Mouse (Mus musculus): ENCODE results near the gene Ethe1. TPM values are rescaled to one million over a fixed set of nuclear protein-coding genes. Genes with fewer than 3 reads are reported as not detected.

The Ethe1 gene
- polyA plus RNA-seq, 1 experiment = 172 TPM

DNA sequence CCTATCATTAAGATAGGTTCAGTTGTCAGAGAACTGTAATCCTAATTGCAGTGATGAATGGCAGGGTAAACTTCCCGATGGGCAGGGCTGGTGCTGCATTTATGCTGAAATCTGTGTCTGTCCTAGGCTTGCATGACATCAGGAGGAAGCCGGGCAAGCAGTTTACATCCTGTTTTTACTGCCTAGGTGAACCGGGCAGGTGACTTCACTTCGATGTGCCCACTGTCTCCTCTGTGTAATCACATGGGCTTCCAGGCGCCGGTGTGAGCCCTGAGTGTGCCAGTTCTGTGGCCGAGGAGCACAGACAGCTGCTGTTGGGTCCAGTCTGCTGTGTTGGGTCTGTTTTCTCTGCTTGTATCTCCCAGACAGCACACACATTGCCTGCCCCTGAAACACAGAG lies 59.1 kb downstream of the Ethe1 start:
- Histone ChIP-seq H3K27me3 (replicated peaks; ENCODE audit: control insufficient read depth, insufficient read depth, low read length) (no peaks in the 10 kb centered on the region), H3K36me3 (ENCODE audit: control insufficient read depth, insufficient read depth, low read length) (no peaks in the 10 kb centered on the region), H3K27ac (ENCODE audit: insufficient read depth, low read depth, low read length) (no peak overlapping the region), H3K4me3 (ENCODE audit: insufficient read depth, low read depth, low read length) (no peak overlapping the region), H3K4me1 (ENCODE audit: control insufficient read depth, insufficient read depth, low read length) (no peaks in the 10 kb centered on the region)
- no peak for DNase-seq
- TF ChIP-seq CTCF (conservative IDR thresholded peaks at IDR 0.05; ENCODE audit: insufficient read depth, insufficient read length, low read depth, low read length) (no peak), POLR2A (IDR thresholded peaks at IDR 0.05; ENCODE audit: low read depth, low read length) (no peak)
- WGBS = 69% methylated on average over 7 of the region's 7 CpGs

DNA sequence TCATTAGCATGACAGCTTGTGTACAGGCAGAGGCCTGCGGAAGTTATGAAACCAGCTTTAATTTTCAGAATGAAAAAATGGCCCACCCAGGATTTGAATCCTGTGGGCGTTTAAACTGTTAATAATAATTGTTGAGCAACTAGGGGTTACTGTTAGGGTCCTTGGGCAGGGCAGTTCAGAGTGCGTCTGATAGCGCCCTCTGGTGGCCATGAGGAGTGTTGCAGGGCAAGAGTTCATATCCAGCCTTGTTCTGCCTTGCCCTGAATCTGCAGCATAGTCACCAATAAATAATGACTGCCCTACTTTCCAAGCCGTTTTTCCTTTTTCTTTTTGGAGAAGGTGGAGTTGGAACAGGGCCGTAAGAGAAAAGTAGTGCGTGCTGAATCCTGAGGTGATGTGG lies 66.3 kb downstream of the Ethe1 start:
- 16% methylated on average over 7 of the region's 7 CpGs for WGBS

More for the DNA sequence above, 66.3 kb downstream of the Ethe1 start:
- Histone ChIP-seq H3K4me1 (ENCODE audit: control insufficient read depth, insufficient read depth, low read length) (no peaks in the 10 kb centered on the region; the same call in 1 of the 2 replicates), H3K36me3 (ENCODE audit: control insufficient read depth, insufficient read depth, low read length) (no peaks in the 10 kb centered on the region), H3K27me3 (replicated peaks; ENCODE audit: control insufficient read depth, insufficient read depth, low read length) (no peaks in the 10 kb centered on the region), H3K4me3 (ENCODE audit: insufficient read depth, low read depth, low read length) (no peak overlapping the region), H3K27ac (ENCODE audit: insufficient read depth, low read depth, low read length) (no peak overlapping the region)
- TF ChIP-seq POLR2A (IDR thresholded peaks at IDR 0.05; ENCODE audit: low read depth, low read length) (no peak), CTCF (conservative IDR thresholded peaks at IDR 0.05; ENCODE audit: insufficient read depth, insufficient read length, low read depth, low read length) (peak; percentile 92)
- DNase-seq = peak; percentile 78

Other genes starting within 250 kb of the Ethe1 start
- not detected in 2 replicates for gene Lypd5, start 238.3 kb upstream of the Ethe1 start, polyA plus RNA-seq (2012; rRNA removed)
- gene Kcnn4, start 217.3 kb upstream of the Ethe1 start, polyA plus RNA-seq (2012; rRNA removed) = 2.3 and 4.1 TPM in 2 replicates
- gene Smg9, start 187.9 kb upstream of the Ethe1 start, polyA plus RNA-seq (2012; rRNA removed) = 34.9 and 39.8 TPM in 2 replicates
- 0.33 and 0.41 TPM in 2 replicates for gene Irgc1, start 135.2 kb upstream of the Ethe1 start, polyA plus RNA-seq (2012; rRNA removed)
- 10.1 and 12.9 TPM in 2 replicates for gene Plaur, start 125.1 kb upstream of the Ethe1 start, polyA plus RNA-seq (2012; rRNA removed)
- gene Cadm4, start 105.5 kb upstream of the Ethe1 start, polyA plus RNA-seq (2012; rRNA removed) = 54.7 and 66.4 TPM in 2 replicates
- 9.5 and 17.1 TPM in 2 replicates for gene Zfp428, start 80.5 kb upstream of the Ethe1 start, polyA plus RNA-seq (2012; rRNA removed)
- gene AC161166.1, start 75.1 kb upstream of the Ethe1 start, polyA plus RNA-seq (2012; rRNA removed) = not detected in 2 replicates
- 15.4 and 17.4 TPM in 2 replicates for gene Irgq, start 56.9 kb upstream of the Ethe1 start, polyA plus RNA-seq (2012; rRNA removed)
- not detected in 2 replicates for gene Pinlyp, start 41.4 kb upstream of the Ethe1 start, polyA plus RNA-seq (2012; rRNA removed)
- 29.0 and 31.2 TPM in 2 replicates for gene Xrcc1, start 41.3 kb upstream of the Ethe1 start, polyA plus RNA-seq (2012; rRNA removed)
- gene Zfp575, start 98 bp downstream of the Ethe1 start, polyA plus RNA-seq (2012; rRNA removed) = 0.11 and 0.15 TPM in 2 replicates
- gene Phldb3, start 23.2 kb downstream of the Ethe1 start, polyA plus RNA-seq (2012; rRNA removed) = 2.8 and 3.1 TPM in 2 replicates
- gene Lypd3, start 49.0 kb downstream of the Ethe1 start, polyA plus RNA-seq (2012; rRNA removed) = 0.06 and 0.67 TPM in 2 replicates
- 0.14 TPM in 1 of 2 replicates, not detected in the other for gene Tex101, start 89.1 kb downstream of the Ethe1 start, polyA plus RNA-seq (2012; rRNA removed)
- gene BC049730, start 121.7 kb downstream of the Ethe1 start, polyA plus RNA-seq (2012; rRNA removed) = 0.10 TPM in 1 of 2 replicates, not detected in the other
- gene Gm4763, start 139.4 kb downstream of the Ethe1 start, polyA plus RNA-seq (2012; rRNA removed) = not detected in 2 replicates
- 0.03 and 0.05 TPM in 2 replicates for gene Cd177, start 172.8 kb downstream of the Ethe1 start, polyA plus RNA-seq (2012; rRNA removed)
- not detected in 2 replicates for gene Ceacam10, start 189.7 kb downstream of the Ethe1 start, polyA plus RNA-seq (2012; rRNA removed)

Data from kidney, adult 2 months (tissue).